Mouse (Mus musculus) natural killer cell, adult 2 months (primary cell): ENCODE results near the gene Dnmt3l.
"Not testable (repeated sequence)": the region's sequence is repeated elsewhere in the genome, so short reads cannot be mapped to it uniquely, and the experiment has no call there.

Experiments
- DNase-seq, 2 experiments: peaks; one replicate each; pipeline ENCODE4 v3.0.0; 2022; ENCODE audit warnings: low spot score in 2 of 2

The Dnmt3l gene

DNA sequence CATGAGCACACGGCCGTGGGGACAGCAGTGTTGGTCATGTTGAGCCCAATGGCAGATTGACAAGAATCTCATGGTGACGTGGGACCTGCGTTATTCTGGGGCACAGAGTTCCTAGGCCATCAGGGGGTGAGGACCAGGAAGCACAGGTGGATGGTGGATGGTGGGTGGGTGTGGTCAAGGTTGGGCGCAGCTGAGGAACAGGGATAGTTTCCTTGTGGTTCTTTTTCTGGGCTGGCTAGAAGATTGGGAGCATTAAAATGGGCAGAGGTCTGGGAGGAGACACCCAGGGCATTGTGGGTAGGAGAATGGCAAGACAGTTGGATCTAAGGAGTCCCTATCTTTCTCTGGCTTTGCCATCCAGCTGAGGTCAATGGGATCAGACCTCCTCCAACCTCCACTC is at the start of gene Dnmt3l:
Dnmt3l (plus strand) TSS at position 301 of the 400 bp plus-strand sequence.
- no peak for DNase-seq

DNA sequence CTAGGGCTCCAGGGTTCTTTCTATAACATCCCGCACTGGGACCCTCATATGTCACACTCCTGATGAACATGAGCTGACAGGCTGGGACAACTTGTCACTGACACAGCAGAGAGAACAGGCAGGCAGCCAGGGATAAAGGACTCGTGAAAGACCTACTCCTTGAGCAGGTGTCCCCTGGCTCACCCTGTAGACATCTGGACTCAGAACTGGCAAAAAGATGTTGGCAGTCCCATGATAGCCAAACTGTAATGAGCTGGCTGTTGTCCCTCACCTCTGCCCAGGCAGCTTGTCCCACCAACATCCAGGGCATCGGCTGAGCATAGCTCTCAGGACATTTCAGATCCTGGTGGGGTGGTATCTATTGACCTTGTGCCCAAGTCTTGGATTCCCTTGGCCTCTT is 46.1 kb upstream of the Dnmt3l start:
- no peak for DNase-seq

DNA sequence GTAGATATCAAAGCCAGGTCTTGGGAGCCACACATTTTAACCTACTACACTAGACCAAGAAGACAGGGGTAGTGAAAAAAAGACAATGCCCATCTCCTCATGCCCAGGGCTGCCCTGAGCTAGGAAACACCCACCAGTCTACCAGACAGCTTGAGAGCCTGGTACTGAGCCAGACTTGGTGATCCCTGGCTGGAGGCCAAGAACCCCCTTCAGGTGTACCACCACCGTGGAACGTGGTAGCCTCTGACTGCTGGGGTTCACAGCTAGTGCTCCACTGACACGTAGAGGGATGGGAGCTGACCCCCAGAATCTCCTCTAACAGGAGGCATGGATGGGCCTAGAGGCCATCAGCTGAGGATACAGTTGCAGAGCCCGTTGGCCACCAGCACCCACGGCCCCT is 41.5 kb upstream of the Dnmt3l start:
- no peak for DNase-seq

DNA sequence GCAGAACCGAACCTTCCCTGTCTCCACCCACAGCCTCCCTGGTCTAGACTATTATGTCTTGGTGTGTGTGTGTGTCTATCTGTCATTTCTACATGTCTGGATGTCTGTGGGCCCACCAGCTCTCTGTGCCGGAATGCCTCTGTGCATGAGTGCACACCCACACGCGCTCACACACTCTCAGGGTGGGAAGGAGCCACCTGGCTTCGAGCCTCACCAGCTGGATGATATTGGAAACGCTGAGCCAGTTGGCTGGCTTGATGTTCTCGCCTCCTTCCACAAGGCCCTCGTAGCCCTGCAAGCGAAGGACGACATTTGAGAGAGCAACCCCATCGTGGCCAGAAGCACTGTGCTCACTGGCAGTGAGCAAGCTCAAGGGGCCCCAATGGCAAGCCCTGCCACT is 40.0 kb upstream of the Dnmt3l start:
- DNase-seq = no peak

DNA sequence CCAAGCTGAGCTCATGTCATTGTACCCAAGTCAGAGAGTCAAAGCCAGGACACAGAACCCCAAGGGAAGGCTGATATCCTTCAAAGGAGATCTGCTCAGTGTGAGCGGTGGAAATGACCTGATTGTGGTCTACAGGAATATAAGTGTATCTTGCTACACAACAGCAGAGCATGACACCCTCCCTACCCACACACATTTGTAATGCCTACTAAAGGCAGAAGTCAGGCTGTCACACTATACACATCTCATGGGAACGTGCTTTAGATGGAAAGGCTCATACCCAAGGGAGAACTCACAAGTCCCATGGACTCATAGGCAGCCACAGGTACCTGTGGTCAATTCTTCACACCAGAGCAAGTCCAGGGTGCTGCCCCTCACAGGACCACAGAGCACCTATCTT is 39.4 kb upstream of the Dnmt3l start:
- DNase-seq = no peak

DNA sequence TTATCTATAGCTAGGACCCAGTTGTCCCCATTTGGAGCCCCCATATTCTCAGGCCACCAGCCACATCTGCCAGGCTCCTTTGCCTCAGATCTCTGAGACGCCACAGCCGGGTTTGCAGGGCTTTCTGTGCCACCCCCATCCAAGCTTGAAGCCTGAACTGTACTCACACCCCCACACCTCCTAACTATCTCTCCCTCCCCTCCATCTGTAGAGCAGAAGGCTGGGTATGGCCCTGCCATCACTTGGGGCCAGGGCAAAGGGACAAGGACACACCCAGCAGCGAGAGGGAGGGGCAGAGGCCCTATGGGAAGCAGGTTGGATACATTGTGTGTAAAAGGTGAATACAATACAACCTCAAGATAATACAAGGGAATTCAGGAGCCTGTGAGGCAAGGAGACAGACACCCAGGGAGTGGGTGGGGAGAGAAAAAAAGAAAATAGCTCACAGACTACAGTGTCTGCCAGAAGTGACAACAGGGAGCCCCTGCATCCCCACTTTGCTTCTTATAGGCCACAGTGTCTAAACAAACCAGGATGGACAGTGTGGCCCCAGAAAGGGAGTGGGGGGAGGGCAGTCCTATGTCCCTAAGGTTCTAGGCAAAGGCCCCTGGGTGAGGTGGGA is 37.2 kb upstream of the Dnmt3l start:
- no peak for DNase-seq

DNA sequence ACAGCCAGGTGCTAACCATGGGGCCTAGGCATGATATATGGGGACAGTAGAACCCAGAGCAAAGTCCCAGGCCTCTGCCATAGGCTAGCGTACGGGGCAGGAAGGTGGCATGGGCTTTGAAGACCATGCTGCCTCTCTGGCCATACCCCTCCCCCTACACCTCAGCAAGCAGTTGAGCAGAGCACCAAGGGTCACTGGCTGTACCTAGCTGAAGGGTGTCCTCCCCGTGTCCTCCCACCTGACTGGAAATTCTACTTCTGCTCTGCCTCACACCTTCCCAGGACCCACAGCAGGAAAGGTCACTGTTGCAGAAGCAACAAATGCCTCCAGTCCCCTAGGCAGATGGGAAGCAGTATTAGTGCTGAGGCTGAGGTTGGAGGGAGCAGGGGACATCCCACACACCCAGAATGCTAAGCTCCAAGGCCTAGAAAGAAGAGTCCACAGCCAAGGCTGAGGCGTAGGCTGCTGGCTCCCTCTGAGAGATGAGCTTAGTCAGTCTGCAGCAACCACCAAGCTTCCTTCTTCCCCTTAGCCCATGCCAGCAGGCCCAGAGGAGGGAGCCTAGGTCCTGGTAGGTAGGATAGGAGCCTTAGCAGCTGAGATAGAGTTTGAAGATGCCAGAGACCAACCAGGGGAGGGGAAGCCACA is 35.8 kb upstream of the Dnmt3l start:
- no peak for DNase-seq

DNA sequence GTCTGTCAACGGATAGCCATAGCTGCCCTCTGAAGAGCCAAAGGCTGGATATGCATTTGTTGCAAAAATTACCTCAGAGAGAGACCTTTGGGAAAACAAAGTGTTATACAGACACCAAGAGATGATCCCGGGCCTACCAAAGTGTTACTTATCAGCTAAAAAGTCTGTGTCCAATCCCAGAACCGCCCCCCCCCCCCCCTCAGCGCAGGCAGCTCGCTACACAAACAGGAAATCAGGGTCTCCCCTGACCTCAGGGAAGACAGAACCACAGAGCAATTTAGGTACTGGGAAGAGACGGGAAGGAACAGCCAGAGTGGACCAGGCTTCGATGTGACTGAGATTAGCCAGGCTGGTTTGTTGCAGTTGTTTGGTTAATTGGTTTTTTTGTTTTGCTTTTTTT is 34.5 kb upstream of the Dnmt3l start:
- no peak for DNase-seq

DNA sequence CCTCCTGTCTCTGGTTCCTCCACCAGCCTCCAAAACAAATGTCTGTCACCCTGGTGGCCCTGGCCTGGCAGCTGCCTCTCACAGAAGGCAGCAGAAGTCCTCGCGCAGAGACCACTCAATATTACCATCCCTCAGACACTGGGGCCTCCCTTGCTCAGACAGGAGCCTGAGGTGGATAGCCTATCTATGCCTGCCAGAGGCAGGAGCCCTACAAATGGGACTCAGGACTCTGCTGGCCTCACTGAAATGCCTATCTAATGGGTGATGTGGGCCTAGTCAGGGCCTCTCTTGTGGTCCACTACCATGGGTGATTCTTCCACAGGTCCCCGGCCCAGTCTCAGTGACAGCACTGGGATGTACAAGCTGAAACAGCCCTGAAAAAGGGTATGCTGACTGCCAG is 33.6 kb upstream of the Dnmt3l start:
- no peak for DNase-seq

DNA sequence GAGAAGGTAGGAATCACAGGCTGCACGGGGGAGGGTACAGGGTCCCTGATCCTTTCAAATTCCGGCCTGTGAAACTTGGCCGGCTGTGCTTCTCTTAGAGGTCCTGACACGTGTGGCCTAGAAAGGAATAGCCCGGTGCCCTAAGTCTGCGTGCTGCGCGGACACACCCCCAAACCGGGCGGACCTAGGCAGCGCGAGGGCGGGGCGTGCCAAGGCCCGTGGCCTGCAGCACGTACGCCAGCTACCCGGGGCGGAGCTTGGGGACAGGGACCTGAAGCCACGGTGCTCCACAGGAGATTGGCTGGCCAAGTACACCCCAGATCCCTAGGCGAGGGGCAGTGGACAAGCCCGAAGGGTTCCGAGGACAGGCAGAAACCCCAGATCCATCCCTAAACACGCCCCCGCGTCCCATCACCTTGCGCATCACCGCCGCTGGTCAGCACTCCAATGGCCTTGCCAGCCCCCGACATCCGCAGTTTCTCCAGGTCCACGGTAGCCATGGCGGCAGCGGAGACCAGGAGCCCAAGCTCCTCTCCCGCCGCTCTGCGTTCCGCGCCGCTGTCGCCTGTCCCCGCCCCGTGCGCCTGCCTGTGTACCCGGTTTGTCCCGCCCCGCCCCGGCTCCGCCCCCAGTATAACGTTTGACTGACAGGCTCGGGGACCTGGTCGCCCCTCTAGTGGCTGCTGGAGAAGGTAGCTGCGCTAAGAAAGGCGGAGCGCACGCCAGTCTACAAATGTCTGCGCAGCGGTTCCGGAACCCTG is 32.4 kb upstream of the Dnmt3l start:
- DNase-seq = peak; percentile 91 to 95

DNA sequence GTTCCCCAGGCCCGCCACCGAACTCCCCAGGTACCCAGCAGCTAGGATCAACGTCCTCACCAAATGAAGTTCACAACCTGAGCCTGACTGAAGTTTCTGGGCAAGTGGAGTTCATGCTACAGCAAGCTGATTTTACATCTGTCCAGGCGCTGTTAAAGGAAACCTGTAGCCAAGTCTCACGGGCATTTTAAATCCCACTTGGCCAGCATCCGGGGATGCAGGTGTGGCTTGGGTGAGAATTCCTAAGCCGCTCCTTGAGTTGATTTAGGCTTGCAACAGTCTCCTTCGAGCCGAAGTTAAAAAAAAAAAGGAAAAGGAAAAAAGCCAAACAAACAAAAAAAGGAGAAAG is 31.8 kb upstream of the Dnmt3l start, which contains the start of gene Pfkl:
Pfkl (minus strand) TSS at position 139 of the 349 bp plus-strand sequence.
- DNase-seq = no peak

DNA sequence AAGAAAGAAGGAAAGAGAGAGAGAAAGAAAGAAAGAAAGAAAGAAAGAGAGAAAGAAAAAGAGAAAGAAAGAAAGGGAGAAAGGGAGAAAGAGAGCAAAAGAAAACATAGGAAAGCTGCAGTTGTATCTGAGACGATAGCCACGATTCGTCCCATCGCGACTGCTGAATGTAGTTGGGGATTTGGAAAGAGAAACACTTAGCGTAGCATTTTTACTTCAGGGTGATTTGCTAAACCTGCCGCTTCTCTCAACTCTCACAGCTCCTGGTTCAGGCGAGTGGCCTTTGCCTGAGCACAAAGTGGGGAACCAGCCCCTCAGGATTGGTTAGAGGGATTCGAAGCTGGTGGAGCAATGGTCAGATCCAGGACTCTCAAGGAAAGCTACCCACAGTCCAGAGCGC is 31.4 kb upstream of the Dnmt3l start:
- no peak for DNase-seq

DNA sequence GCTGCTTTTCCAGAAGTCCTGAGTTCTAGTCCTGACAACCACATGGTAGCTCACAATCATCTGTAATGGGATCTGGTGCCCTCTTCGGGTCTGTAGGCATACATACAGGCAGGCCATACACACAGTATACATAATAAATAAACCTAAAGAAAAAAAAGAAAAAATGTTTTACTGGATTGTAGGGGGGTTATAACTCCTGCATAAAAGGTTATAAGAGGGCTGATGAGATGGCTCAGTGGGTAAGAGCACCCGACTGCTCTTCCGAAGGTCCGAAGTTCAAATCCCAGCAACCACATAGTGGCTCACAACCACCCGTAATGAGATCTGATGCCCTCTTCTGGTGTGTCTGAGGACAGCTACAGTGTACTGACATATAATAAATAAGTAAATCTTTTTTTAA is 30.6 kb upstream of the Dnmt3l start:
- not testable (repeated sequence) for DNase-seq

DNA sequence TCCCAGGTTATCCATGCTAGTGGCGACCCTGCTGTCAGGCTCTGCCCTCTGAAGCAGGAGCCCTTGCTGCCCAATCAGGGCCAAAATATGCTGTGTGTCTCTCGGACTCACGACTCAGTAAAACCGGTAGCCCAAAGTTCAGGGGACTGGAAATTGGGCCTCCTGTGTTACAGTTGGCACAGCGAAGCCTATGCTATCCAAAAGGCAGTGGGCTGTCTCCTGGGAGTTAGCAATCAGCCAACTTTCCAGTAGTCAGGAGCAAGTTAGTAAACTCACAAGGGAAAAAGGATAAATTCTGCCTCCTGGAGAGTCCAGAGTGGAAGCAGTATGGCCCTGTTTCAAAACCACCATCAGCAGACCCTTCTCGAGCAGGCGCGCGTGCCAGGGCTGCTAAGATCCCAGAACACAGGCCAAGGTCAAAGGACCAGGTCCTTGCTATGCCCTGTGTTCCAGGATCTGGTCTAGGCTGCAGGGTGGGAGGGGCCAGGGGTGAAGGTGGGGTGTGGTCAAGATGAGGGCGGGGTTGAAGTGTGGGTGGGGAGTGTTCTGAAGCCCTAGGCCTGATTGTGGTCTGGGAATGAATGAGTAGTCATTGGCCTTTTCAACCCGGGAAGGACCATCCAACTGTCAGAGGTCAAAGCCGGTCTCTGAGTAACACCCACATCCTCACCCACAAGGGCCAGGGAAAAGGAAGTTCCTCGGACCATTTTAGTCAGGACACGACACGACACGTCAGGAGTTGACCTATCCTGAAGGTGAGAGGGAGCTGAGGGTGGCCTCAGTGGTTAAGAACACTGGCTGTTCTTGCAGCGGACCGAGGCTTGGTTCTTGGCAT is 28.9 kb upstream of the Dnmt3l start:
- DNase-seq = no peak

DNA sequence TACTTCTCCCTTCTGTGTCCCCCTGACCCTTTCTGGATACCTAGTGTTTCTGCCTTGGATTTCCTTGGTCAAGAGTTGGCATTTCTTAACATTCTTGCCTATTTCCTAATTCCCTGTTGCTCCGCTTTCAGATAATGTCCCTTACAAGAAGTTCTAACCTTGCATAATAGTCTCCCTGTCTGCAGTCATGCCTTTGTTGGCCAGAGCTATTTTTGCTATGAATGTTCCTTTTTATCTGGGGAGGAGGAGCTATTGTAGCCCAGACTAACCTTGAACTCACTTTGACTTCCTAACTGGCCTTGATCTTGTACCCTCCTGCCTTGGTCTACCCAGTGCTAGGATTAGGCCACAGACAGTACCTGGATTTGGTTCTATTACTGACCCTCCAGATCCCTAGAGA is 26.3 kb upstream of the Dnmt3l start:
- DNase-seq = no peak

DNA sequence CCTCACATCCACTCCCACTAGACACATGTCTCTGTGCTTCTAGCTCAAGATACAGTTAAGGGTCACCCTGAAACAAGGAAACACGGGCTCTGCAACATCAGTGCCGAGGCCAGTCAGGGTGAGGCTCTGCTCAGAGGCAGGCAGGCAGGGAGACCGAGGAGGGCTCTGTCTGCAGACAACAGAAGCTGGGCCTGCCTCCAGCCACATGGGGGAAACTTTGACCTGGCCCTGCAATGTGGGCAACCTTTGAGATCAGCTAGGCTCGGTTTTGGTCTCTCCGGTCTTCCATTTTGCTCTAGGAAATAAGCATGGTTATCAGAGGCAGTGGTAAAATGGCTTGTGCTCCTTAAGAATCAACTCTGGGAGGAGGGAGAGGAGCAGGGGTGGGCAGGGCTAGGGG is 25.4 kb upstream of the Dnmt3l start:
- no peak for DNase-seq

DNA sequence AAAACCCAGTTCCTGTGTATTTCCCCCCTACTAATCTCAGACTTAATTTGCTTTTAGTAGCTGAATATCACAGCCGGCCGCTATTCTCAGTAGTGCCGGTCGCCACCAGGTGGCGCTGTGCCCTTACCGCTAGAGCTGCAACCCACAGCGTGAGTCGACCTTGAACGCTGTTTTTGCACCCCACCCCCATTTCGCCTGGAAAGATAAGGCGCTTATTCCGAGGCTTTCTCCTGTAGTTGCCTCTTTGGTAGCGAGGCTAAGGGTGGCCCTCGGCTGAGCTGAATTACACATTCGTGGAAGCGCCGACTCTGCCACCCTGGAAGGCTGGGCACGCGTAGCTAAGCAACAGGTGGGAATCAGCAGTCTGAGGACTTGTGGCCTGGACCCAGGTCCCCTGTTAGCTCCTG is 22.9 kb upstream of the Dnmt3l start:
- DNase-seq = peak; percentile 52 to 74

DNA sequence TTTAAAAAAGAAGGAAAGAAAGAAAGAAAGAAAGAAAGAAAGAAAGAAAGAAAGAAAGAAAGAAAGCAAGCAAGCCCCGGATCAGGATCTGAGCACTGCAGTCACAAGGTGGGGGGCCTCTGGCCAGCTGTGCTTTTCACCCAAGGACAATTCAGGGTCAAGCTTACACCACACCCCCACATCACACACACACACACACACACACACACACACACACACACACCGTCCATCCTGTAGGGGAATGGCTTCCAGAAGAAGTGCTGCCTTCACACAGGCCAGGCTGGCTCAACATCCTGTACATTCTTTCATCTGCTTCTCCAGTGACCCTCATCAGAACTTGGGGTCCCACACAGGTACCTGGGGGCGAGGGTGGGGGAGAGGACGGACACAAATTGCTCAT is 22.5 kb upstream of the Dnmt3l start:
- no peak for DNase-seq

DNA sequence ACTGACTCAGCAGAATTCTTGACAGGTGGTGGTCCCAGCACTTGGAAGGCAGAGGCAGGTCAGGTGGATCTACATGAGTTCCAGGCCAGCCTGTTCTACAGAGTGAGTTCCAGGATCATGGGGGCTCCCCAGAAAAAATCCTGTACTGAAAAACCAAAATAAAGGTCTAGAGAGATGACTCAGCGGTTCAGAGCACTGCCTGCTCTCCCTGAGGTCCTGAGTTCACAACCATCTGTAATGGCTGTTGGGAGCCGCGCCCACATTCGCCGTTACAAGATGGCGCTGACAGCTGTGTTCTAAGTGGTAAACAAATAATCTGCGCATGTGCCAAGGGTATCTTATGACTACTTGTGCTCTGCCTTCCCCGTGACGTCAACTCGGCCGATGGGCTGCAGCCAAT is 21.8 kb upstream of the Dnmt3l start:
- DNase-seq = not testable (repeated sequence)

DNA sequence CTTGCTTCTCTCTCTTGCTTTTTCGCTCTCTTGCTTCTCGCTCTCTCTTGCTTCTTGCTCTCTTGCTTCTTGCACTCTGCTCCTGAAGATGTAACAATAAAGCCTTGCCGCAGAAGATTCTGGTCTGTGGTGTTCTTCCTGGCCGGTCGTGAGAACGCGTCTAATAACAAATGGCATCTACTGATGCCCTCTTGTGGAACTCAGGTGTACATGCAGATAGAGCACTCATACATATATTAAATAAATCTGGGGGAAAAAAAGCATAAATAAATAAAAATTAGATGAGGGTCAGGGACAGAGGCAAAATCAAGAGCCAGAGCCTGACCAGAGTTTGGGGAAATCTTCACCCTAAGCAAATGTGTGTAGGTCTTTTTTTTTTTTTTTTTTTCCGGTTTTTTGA is 16.3 kb upstream of the Dnmt3l start:
- not testable (repeated sequence) for DNase-seq

DNA sequence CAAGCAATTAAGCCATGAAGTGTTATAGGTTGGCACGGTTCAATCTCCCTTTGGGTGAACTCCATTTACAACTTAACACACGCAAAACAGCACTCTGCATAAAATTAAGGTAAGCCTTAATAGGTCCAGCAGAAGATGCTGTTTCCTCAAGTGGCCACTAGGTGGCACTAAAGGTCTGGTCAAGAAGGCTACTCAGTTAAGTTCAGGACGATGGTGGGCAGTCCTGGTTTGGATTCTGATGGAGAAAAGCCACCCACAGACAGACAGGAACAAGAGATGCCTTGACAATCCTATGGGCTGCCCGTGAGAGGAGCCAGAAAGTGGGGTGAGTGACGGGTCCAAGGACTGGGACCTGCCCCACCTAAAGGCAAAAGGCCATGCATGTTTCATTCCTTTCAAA is 13.6 kb upstream of the Dnmt3l start:
- DNase-seq = peak; percentile 51 to 72

DNA sequence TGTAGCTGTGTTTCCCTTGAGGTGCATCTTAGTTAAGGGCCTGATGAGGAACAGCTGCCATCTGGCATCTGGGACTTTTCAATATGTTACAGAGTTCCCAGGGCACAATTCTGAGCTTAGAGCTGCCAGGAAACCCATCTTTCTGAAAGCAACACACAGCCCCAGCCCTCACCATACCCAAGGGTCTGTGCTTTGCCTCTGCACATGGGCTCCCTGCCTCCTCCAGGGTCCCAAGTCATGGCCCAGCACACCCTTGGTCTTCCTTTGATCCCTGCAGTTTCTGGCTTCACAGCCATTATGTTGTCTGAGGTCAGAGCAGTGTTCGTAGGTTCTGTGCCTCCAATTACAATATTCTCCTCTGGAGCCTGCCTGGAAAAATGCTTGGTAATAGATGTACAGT is 12.7 kb upstream of the Dnmt3l start:
- DNase-seq = no peak
